Mouse (Mus musculus): ENCODE results near the gene Smim8. TPM values are rescaled to one million over a fixed set of nuclear protein-coding genes. Genes with fewer than 3 reads are reported as not detected.

Smim8 gene
- total RNA-seq, 1 experiment from 2014 or later: 23.8 TPM

GRCm38 (mm10) chr4:34720127-34720895 lies 57.9 kb downstream of the Smim8 start:
- no peak for DNase-seq

- DNase-seq: no peak
Measured at GRCm38 (mm10) chr4:34719421-34719820, 58.8 kb downstream of the Smim8 start.

Other genes with a start within 250 kb of the Smim8 start
- gene Akirin2, start 227.5 kb downstream of the Smim8 start, total RNA-seq (2021): 70.2 and 79.2 TPM in 2 replicates
- 67.7 and 70.0 TPM in 2 replicates for gene Orc3, start 163.5 kb downstream of the Smim8 start, total RNA-seq (2021)
- 39.6 and 46.2 TPM in 2 replicates for gene Rars2, start 163.5 kb downstream of the Smim8 start, total RNA-seq (2021)
- 45.4 and 46.1 TPM in 2 replicates for gene Slc35a1, start 91.0 kb downstream of the Smim8 start, total RNA-seq (2021)
- gene Cfap206, start 48.2 kb downstream of the Smim8 start, total RNA-seq (2021): not detected in 2 replicates
- not detected in 2 replicates for gene Gm136, start 22.2 kb downstream of the Smim8 start, total RNA-seq (2021)
- gene Zfp292, start 104.5 kb upstream of the Smim8 start, total RNA-seq (2021): 22.6 TPM in 2 replicates
- not detected in 2 replicates for gene Cga, start 115.4 kb upstream of the Smim8 start, total RNA-seq (2021)